Mouse (Mus musculus) thymus, adult 2 months (tissue): Measurements from ENCODE around the gene Grrp1. TPM values are rescaled to one million over a fixed set of nuclear protein-coding genes. Genes with fewer than 3 reads are reported as not detected.

Source experiments
- DNase-seq: peaks from one replicate; pipeline ENCODE4 v3.0.0; 2021
- H3K27ac ChIP-seq: fragments of 200-500 bp; 2 replicates; pipeline ENCODE4 v1.5.1; 2012; ENCODE audit warnings: low read length, control low read depth; ENCODE audit not compliant: control insufficient read depth, insufficient read depth
- H3K27me3 ChIP-seq: fragments of 200-500 bp; 2 replicates; pipeline ENCODE4 v1.6.1; 2012; ENCODE audit warnings: mild to moderate bottlenecking, low read length, moderate library complexity, mixed read lengths; ENCODE audit not compliant: control insufficient read depth, insufficient read depth
- H3K36me3 ChIP-seq: fragments of 200-500 bp; 2 replicates; pipeline ENCODE4 v1.6.1; 2012; ENCODE audit warnings: mild to moderate bottlenecking, low read length, moderate library complexity; ENCODE audit not compliant: control insufficient read depth, insufficient read depth
- H3K4me1 ChIP-seq: fragments of 200-500 bp; replicated peaks from 2 replicates; pipeline ENCODE4 v1.6.1; 2012; ENCODE audit warnings: low read length; ENCODE audit not compliant: control insufficient read depth, insufficient read depth
- H3K4me3 ChIP-seq: fragments of 200-500 bp; 2 replicates; pipeline ENCODE4 v1.5.1; 2012; ENCODE audit warnings: mild to moderate bottlenecking, low read length, control low read depth, moderate library complexity; ENCODE audit not compliant: control insufficient read depth, insufficient read depth
- CTCF ChIP-seq: fragments of 200-500 bp; IDR thresholded peaks from 2 replicates; pipeline ENCODE4 v1.5.1; 2012; ENCODE audit warnings: mild to moderate bottlenecking, control low read depth, low read length, moderate library complexity, borderline replicate concordance; ENCODE audit not compliant: control insufficient read depth, poor library complexity, insufficient read depth; ENCODE audit errors: extremely low read depth
- POLR2A ChIP-seq: fragments of 200-500 bp; IDR thresholded peaks from 2 replicates; pipeline ENCODE4 v1.6.1; 2012; ENCODE audit warnings: mild to moderate bottlenecking, low read length, control low read depth, moderate library complexity; ENCODE audit not compliant: control insufficient read depth, poor library complexity, insufficient read depth; ENCODE audit errors: extremely low read depth
- WGBS: fragments of 180-500 bp; shearing (Covaris S2); methylation state at CpG from one replicate; pipeline ENCODE4 v1.1.7; 2018; 5-methylcytosine and 5-hydroxymethylcytosine counted together
- polyA plus RNA-seq: library from polyadenylated mRNA; depleted of rRNA; stranded (reverse); fragments of >200 nt; gene quantifications from 2 replicates; pipeline ENCODE4 v1.2.3, GENCODE M21; 2012

Gene Grrp1
- polyA plus RNA-seq, 1 experiment, result 6.6 TPM

DNA sequence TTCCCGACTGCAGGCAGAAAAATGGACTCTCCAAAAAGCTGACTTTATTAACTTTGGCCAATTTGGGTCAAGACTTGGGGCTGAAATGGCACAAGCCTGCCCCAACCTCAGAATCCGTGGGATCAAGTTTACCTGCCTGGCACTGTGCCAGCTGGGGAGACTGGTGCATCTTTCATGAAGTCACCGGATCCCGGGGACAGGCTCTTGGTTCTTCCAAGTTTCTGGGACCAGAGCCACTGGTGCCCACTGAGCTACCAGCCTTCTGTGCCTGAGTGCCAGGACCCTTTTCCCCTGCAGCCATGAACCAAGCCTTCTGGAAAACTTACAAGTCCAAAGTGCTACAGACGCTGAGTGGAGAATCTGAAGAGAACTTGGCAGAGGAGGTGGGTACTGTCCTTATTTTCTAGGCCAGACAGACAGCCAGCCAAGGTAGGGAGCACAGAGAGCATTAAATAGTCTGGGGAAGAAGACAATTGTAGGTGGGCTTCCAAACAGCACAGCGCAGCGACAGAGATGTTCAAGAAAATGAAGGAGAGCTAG is 7.1 kb downstream of the Grrp1 start, which contains the start of gene Gm30191:
Gm30191 (plus strand) TSS at position 217 of the 540 bp plus-strand sequence.
- Histone ChIP-seq H3K36me3 (no peaks in the 10 kb centered on the region), H3K4me3 (no peak within 1 kb of the TSS), H3K27ac (no peak within 1 kb of the TSS), H3K4me1 (peaks cover 23% of the 10 kb centered on the region), H3K27me3 (peaks cover 2% of the 10 kb centered on the region; the same call in 1 of the 2 replicates)
- WGBS, result 92% methylated on average over 7 of the region's 7 CpGs
- TF ChIP-seq CTCF, result no peak
- no peak for TF ChIP-seq POLR2A
- no peak for DNase-seq

GRCm38 (mm10) chr4:134246256-134246655 is 7.7 kb downstream of the Grrp1 start:
- Histone ChIP-seq H3K4me1 (peaks cover 18% of the 10 kb centered on the region), H3K27me3 (peaks cover 2% of the 10 kb centered on the region; the same call in 1 of the 2 replicates), H3K4me3 (no peak overlapping the region), H3K36me3 (no peaks in the 10 kb centered on the region), H3K27ac (no peak overlapping the region)
- TF ChIP-seq CTCF (no peak), POLR2A (no peak)
- DNase-seq, result no peak
- WGBS, result 71% methylated on average over 4 of the region's 4 CpGs

- DNase-seq, result peak; percentile 96
- peaks cover 12% of the 10 kb centered on the region for H3K4me1 ChIP-seq
- under 1% methylated on average over 60 of the region's 60 CpGs for WGBS
- no peaks in the 10 kb centered on the region; the same call in 1 of the 2 replicates for H3K27me3 ChIP-seq
- no peaks in the 10 kb centered on the region for H3K36me3 ChIP-seq
- H3K4me3 ChIP-seq, result peak within 1 kb of the TSS; percentile 81
- TF ChIP-seq CTCF (peak; percentile 90), POLR2A (no peak; the same call in 1 of the 2 replicates)
- H3K27ac ChIP-seq, result no peak within 1 kb of the TSS
Measured at GRCm38 (mm10) chr4:134245148-134245843, 8.6 kb downstream of the Grrp1 start, which contains the start of gene Zfp593. Gene Zfp593 (minus strand): TSS chr4:134245592.

- peak within 1 kb of the TSS; percentile 81; the same call in 1 of the 2 replicates for H3K4me3 ChIP-seq
- no peak within 1 kb of the TSS for H3K27ac ChIP-seq
- TF ChIP-seq CTCF (no peak), POLR2A (no peak)
- no peaks in the 10 kb centered on the region for H3K36me3 ChIP-seq
- H3K27me3 ChIP-seq, result no peaks in the 10 kb centered on the region
- 96% methylated on average over 17 of the region's 17 CpGs for WGBS
- no peak for DNase-seq
- H3K4me1 ChIP-seq, result peaks cover 10% of the 10 kb centered on the region
Measured at GRCm38 (mm10) chr4:134243516-134244250, 10.2 kb downstream of the Grrp1 start, which contains the start of gene E130218I03Rik. Gene E130218I03Rik (plus strand): TSS chr4:134243662.

GRCm38 (mm10) chr4:134238686-134239085 is 15.2 kb downstream of the Grrp1 start:
- no peak for DNase-seq
- TF ChIP-seq POLR2A (no peak), CTCF (no peak)
- no peaks in the 10 kb centered on the region for H3K27me3 ChIP-seq
- no peak overlapping the region for H3K27ac ChIP-seq
- no peaks in the 10 kb centered on the region for H3K36me3 ChIP-seq
- H3K4me3 ChIP-seq, result no peak overlapping the region
- no peaks in the 10 kb centered on the region for H3K4me1 ChIP-seq
- 29% methylated on average over 10 of the region's 10 CpGs for WGBS

GRCm38 (mm10) chr4:134238279-134238651 is 15.6 kb downstream of the Grrp1 start, which contains the start of gene Cnksr1:
Gene Cnksr1 (minus strand): TSS chr4:134238399.
- TF ChIP-seq POLR2A (no peak), CTCF (no peak)
- Histone ChIP-seq H3K4me3 (peak within 1 kb of the TSS; percentile 19), H3K27ac (no peak within 1 kb of the TSS), H3K4me1 (no peaks in the 10 kb centered on the region), H3K27me3 (no peaks in the 10 kb centered on the region), H3K36me3 (no peaks in the 10 kb centered on the region)
- 38% methylated on average over 18 of the region's 18 CpGs for WGBS
- DNase-seq, result no peak
